Mouse (Mus musculus): ENCODE results near the gene Htr2a. TPM values are rescaled to one million over a fixed set of nuclear protein-coding genes. Genes with fewer than 3 reads are reported as not detected.

The Htr2a gene
- 10 to 100 TPM; 24.5 to 29.3 TPM for total RNA-seq (2021)
- long read RNA-seq, experiment 1, full-length matches to known transcripts = 23 of 28 reads
- long read RNA-seq, experiment 1, partial matches to known transcripts = 2 of 28 reads
- long read RNA-seq, experiment 1, other reads (novel, unspliced or antisense) = 3 of 28 reads
- long read RNA-seq, experiment 2, full-length matches to known transcripts = 14 of 17 reads
- long read RNA-seq, experiment 2, partial matches to known transcripts = 0 of 17 reads
- long read RNA-seq, experiment 2, other reads (novel, unspliced or antisense) = 3 of 17 reads

GRCm38 (mm10) chr14:74640819-74641381, at the start of gene Htr2a:
TSS of gene Htr2a (plus strand) at chr14:74640840.
- H3K4me3 ChIP-seq = peak within 1 kb of the TSS; percentile 49
- peak; percentile 14 for TF ChIP-seq CTCF (IDR thresholded peaks at IDR 0.05)
- H3K27ac ChIP-seq = peak within 1 kb of the TSS; percentile 83
- DNase-seq (ENCODE audit: extremely low spot score in 1 of 2, low spot score in 2 of 2) = peak; percentile 24 to 25
- intact Hi-C loops (cut with DNase I) = loop anchor here (10.0 kb wide), 1 partner anchor 1066 kb away; no protein-coding TSS in a partner anchor

GRCm38 (mm10) chr14:74601333-74602087, 39.1 kb upstream of the Htr2a start:
- DNase-seq (ENCODE audit: extremely low spot score in 1 of 2, low spot score in 2 of 2) = no peak
- intact Hi-C loops (cut with DNase I) = loop anchor here (5.0 to 10.0 kb wide), 2 partner anchors 487 to 824 kb away; no protein-coding TSS in a partner anchor
- TF ChIP-seq CTCF (IDR thresholded peaks at IDR 0.05) = no peak
- H3K4me3 ChIP-seq = no peak overlapping the region
- H3K27ac ChIP-seq = no peak overlapping the region

- H3K4me3 ChIP-seq = no peak overlapping the region
- H3K27ac ChIP-seq = no peak overlapping the region
- intact Hi-C loops (cut with DNase I) = loop anchor here (5.0 to 10.0 kb wide), 2 partner anchors 488 to 825 kb away; no protein-coding TSS in a partner anchor
- TF ChIP-seq CTCF (IDR thresholded peaks at IDR 0.05) = peak; percentile 92
- DNase-seq (ENCODE audit: extremely low spot score in 1 of 2, low spot score in 2 of 2) = peak; percentile 49 to 53
Observed at GRCm38 (mm10) chr14:74602543-74602942, 38.1 kb upstream of the Htr2a start.

GRCm38 (mm10) chr14:74603131-74603766, 37.4 kb upstream of the Htr2a start:
- TF ChIP-seq CTCF (IDR thresholded peaks at IDR 0.05) = no peak
- intact Hi-C loops (cut with DNase I) = loop anchor here (5.0 to 10.0 kb wide), 2 partner anchors 488 to 826 kb away; no protein-coding TSS in a partner anchor
- DNase-seq (ENCODE audit: extremely low spot score in 1 of 2, low spot score in 2 of 2) = no peak
- H3K4me3 ChIP-seq = no peak overlapping the region
- no peak overlapping the region for H3K27ac ChIP-seq

- DNase-seq (ENCODE audit: extremely low spot score in 1 of 2, low spot score in 2 of 2) = no peak
- intact Hi-C loops (cut with DNase I) = no loop called here
- Histone ChIP-seq H3K27ac (no peak overlapping the region), H3K4me3 (no peak overlapping the region)
- no peak for TF ChIP-seq CTCF (IDR thresholded peaks at IDR 0.05)
Observed at GRCm38 (mm10) chr14:74611326-74611725, 29.3 kb upstream of the Htr2a start.

- DNase-seq (ENCODE audit: extremely low spot score in 1 of 2, low spot score in 2 of 2) = no peak
Observed at GRCm38 (mm10) chr14:74618858-74619257, 21.8 kb upstream of the Htr2a start.

GRCm38 (mm10) chr14:74638071-74638470, 2.6 kb upstream of the Htr2a start:
- H3K4me3 ChIP-seq = no peak overlapping the region
- no peak for DNase-seq (ENCODE audit: extremely low spot score in 1 of 2, low spot score in 2 of 2)
- H3K27ac ChIP-seq = no peak overlapping the region
- intact Hi-C loops (cut with DNase I) = no loop called here
- TF ChIP-seq CTCF (IDR thresholded peaks at IDR 0.05) = peak; percentile 23

More at GRCm38 (mm10) chr14:74618858-74619257, 21.8 kb upstream of the Htr2a start:
- peak; percentile 36 for TF ChIP-seq CTCF (IDR thresholded peaks at IDR 0.05)
- Histone ChIP-seq H3K4me3 (no peak overlapping the region), H3K27ac (no peak overlapping the region)
- intact Hi-C loops (cut with DNase I) = no loop called here

- Histone ChIP-seq H3K27ac (peak overlapping the region; percentile 83), H3K4me3 (peak overlapping the region; percentile 49)
- no peak for TF ChIP-seq CTCF (IDR thresholded peaks at IDR 0.05)
- peak in 1 of 2 experiments; percentile 18 for DNase-seq (ENCODE audit: extremely low spot score in 1 of 2, low spot score in 2 of 2)
- intact Hi-C loops (cut with DNase I) = loop anchor here (2.0 to 10.0 kb wide), 4 partner anchors 67 to 1067 kb away; no protein-coding TSS in a partner anchor
Observed at GRCm38 (mm10) chr14:74641668-74642230, 1.1 kb downstream of the Htr2a start.

GRCm38 (mm10) chr14:74643296-74643695, 2.7 kb downstream of the Htr2a start:
- intact Hi-C loops (cut with DNase I) = loop anchor here (1.0 to 10.0 kb wide), 5 partner anchors 66 to 1068 kb away; no protein-coding TSS in a partner anchor
- Histone ChIP-seq H3K27ac (peak overlapping the region; percentile 83), H3K4me3 (peak overlapping the region; percentile 49)
- peak; percentile 82 to 93 for DNase-seq (ENCODE audit: extremely low spot score in 1 of 2, low spot score in 2 of 2)
- peak; percentile 98 for TF ChIP-seq CTCF (IDR thresholded peaks at IDR 0.05)

GRCm38 (mm10) chr14:74646107-74646793, 5.6 kb downstream of the Htr2a start:
- DNase-seq (ENCODE audit: extremely low spot score in 1 of 2, low spot score in 2 of 2) = no peak
- Histone ChIP-seq H3K4me3 (no peak overlapping the region), H3K27ac (peak overlapping the region; percentile 15; the same call in 1 of the 2 replicates)
- intact Hi-C loops (cut with DNase I) = loop anchor here (10.0 kb wide), 1 partner anchor 1071 kb away; no protein-coding TSS in a partner anchor
- TF ChIP-seq CTCF (IDR thresholded peaks at IDR 0.05) = no peak

Measured in left cerebral cortex, adult 2 months (tissue).